Mouse (Mus musculus) adrenal gland (tissue): Measurements from ENCODE around the gene Rest.

Experiments
- intact Hi-C: fragments of 180-260 bp; cut with DNase I; formaldehyde crosslinking; loops from one replicate; pipeline ENCODE4 v1.15.1; 2025

Rest gene

DNA sequence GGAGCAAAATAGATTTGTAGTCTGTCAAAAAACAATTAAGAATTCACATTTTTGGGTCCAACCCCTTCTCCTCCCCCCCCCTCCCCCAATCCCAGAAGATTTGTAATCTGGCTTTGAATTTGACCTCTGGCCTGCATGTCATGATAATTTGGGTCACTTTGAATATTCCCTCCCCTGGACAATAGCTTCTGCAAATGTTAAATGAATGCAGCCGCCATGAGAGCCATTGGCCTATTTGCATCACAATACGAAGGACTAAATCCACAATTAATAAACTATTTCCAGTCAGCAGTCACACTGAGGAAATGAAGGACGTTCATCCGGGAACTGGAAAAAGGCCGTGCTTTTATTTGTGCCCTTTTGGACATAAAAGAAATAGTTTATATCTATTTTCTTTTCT, 3.2 kb upstream of the Rest start:
- intact Hi-C loops = no loop called here

DNA sequence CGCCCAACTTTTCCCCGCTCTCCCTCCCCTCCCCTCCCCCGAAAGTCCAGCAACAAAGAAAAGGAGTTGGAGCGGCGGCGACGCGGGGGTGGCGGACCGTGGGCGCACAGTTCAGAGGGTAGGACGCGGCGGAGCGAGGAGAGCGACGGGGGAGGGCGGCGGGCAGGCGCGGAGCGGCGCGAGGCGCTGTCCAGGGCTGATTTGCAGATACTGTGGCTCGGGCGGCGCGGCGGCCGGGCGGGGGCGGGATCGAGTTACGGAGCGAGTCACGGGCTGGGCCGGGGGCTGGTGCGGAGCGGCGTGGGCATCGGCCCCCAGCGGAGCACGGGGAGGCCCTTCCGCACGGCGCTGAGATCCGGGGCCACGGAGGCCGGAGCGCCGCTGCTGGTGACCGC, 377 bp downstream of the Rest start:
- intact Hi-C loops = no loop called here

DNA sequence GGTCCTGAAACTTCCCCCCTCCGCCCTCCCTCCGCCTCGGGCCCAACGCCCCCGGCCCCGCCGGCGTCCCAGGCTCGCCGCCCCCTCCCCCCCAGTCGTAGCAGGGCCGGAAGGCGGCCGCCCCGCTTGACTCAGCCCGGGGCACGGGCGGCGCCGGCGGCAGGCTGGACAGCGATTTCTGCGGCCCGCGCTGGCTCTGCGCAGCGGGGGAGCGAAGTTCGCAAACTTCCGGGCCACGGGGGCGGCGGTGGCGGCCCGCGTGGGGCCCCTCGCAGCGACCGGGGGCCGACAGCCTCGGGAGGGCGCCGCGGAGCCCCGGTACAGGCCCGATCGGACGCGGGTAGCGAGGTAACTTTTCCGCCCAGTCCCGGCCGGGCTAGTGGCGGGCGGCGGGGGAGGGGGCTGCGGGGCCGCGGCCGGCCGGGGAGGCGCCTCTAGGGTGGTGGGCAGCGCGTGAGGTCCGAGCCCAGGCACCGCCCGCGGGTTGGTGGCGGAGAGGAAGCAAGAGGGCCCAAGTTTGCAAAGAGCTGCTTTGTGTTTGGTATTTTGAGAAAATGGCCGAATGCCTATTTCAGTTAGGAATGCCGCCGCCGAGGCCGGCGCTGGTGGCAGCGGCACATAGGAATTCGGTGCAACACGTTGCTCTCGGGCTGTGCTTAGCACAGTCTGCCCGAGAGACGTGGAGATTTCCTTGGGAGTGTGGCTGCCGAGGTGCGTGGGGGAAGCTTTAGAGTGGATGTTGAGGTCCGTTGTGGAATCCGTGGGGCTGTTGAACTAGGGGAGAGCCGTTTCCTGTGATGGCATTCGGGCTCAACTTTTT, 985 bp downstream of the Rest start:
- intact Hi-C loops = no loop called here

DNA sequence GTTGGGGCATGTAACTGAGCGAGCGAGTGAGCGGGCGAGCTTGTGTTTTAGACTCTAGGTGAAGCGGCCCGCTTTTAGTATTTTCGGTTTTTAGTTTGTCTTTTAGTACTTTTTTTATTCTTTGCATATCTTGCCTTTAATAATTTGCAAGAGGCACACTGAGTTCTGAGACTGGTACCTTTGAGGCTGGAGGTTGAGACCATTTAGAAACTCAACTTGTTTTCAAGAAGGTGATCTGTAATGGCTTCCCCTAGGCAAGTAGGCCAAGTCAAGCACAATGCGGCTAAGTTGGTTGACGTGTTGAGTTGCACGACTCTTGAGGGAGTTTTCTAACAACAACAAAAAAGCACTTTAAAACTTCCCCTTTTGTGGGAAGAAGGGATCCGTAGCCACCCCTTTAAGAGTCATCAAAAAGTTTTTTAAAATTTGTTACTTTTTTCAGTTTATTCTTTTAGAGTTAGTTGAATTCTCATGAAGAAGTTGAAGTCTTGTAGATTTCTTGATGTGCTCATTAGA, 1.7 kb downstream of the Rest start:
- intact Hi-C loops = no loop called here

DNA sequence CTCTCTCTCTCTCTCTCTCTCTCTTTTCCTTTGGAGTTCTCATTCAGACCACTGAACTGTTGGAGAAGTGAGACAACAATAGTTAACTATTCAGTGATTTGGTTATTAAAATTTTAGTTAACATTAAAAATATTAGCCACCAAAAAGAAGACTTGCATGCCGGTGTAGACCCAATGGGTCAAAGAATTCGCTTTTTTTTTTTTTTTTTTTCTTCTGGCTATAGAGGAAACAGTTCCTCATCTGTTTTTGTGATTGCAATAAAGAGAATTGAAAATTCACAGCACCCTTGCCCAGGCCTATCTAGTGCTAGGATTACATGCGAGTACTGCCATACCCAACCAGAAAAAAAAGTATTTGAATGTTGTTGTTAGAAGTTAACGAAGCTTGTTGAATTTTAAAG, 2.1 kb downstream of the Rest start:
- intact Hi-C loops = no loop called here

DNA sequence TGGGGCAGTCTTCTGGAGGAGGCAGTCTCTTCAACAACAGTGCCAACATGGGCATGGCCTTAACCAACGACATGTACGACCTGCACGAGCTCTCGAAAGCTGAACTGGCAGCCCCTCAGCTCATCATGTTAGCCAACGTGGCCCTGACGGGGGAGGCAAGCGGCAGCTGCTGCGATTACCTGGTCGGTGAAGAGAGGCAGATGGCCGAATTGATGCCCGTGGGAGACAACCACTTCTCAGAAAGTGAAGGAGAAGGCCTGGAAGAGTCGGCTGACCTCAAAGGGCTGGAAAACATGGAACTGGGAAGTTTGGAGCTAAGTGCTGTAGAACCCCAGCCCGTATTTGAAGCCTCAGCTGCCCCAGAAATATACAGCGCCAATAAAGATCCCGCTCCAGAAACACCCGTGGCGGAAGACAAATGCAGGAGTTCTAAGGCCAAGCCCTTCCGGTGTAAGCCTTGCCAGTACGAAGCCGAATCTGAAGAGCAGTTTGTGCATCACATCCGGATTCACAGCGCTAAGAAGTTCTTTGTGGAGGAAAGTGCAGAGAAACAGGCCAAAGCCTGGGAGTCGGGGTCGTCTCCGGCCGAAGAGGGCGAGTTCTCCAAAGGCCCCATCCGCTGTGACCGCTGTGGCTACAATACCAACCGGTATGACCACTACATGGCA, 2.8 kb downstream of the Rest start:
- intact Hi-C loops = no loop called here

DNA sequence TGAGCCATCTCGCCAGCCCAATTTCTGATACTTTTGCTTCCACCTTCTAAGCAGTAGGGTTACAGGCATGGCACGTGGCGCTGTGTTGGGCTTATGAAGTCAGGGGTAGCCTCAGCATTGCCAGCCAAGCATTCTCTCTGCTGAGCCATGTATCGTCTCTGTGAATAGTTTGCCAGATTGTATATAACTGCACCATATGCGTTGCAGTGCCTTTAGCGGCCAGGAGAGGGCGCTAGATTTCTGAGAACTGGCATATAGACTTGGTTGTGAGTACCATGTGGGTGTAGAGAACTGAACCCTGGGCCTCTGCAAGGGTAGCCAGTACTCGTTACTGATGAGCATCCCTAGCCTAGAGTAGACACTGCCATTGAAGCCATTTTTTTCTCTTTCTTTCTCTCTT, 4.1 kb downstream of the Rest start:
- intact Hi-C loops = no loop called here

DNA sequence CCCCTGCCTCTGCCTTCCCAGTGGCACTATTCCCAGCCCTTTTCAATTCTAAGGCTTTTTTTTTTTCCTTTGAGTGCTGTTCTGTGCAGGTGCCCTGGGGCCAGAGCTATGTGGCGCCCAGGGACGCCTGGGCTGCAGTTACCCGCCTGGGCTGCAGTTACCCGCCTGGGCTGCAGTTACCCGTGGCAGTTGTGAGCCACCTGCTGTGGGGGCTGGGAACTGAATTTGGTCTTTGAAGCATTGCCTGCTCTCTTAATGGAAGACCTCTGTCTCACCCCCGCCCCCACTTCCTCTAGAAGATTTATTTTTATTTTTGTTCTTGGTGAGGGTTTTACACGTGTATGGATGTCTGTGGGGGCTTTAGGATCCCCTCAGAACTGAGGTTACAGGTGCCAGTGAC, 7.9 kb downstream of the Rest start:
- intact Hi-C loops = loop anchor here (5.0 kb wide), 1 partner anchor 34 kb away; no protein-coding TSS in a partner anchor

DNA sequence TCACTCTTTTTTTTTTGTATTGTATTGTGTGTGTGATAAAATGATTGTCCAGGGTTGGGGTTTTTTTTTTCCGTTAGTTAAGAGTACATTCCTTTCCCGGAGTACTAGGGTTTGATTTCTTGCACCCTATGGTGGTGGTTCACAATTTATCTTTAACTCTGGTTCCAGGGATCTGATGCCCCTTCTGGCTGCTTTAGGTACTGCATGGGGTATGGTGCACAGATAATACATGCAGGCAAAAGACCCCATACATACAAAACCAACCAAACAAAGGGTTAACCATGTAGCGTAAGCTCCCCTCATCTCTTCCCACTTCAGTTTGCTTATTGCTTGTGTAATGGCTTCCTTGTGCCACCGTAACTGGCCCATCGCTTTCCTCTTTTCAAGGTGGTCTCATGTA, 10.7 kb downstream of the Rest start:
- intact Hi-C loops = no loop called here

DNA sequence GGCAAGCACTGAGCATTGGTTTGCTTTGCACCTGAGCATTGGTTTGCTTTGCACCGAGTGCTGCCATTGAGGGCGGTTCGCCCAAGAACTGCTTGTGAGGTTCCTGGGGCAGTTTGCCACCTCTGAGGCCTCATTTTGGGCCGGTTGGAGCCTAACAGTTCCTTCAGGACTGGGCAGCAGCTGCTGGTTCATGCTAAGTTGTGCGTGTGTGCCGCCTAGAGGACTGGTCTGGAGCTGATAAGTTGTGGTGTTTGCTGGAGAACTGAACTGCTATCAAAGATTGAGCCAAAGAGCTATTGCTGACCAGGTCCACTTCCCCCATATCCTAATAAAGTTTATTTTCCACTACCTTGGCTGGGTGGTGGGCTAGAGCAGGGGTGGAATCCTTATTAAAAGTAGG, 11.9 kb downstream of the Rest start:
- intact Hi-C loops = no loop called here

DNA sequence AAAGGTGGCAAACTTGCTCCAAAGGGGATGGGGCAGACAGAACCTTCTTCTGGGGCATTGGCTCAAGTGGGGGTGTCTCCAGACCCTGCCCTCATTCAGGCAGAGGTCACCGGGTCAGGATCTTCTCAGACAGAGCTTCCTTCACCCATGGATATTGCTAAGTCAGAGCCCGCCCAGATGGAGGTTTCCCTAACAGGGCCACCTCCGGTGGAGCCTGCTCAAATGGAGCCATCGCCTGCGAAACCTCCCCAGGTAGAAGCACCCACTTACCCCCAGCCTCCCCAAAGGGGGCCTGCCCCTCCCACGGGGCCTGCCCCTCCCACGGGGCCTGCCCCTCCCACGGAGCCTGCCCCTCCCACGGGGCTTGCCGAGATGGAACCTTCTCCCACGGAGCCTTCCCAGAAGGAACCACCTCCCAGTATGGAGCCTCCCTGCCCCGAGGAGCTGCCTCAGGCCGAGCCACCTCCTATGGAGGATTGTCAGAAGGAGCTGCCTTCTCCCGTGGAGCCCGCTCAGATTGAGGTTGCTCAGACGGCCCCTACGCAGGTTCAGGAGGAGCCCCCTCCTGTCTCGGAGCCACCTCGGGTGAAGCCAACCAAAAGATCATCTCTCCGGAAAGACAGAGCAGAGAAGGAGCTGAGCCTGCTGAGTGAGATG, 16.4 kb downstream of the Rest start:
- intact Hi-C loops = no loop called here

DNA sequence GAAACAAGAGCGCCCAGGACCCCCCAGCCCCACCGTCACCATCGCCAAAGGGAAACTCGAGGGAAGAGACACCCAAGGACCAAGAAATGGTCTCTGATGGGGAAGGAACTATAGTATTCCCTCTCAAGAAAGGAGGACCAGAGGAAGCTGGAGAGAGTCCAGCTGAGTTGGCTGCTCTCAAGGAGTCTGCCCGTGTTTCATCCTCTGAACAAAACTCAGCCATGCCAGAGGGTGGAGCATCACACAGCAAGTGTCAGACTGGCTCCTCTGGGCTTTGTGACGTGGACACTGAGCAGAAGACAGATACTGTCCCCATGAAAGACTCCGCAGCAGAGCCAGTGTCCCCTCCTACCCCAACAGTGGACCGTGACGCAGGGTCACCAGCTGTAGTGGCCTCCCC, 17.0 kb downstream of the Rest start:
- intact Hi-C loops = no loop called here

DNA sequence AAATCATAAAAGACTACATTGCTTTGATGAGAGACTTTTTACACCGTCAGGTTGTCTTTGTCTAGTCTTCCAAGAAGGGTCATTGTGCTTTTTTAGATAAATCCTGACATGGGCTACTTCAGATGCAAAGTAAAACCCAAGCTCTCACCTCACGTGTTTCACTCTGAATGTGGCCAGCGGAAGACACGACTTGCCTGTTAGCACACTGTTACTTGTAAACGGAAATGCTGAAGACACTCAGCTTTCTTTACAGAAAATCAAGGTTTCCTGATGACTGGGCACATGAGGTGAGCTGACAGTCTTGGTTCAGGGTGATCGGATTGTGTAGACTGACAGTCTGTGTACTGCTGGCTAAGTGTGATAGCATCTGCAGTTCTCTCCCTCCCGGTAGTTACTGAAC, 20.4 kb downstream of the Rest start:
- intact Hi-C loops = no loop called here

DNA sequence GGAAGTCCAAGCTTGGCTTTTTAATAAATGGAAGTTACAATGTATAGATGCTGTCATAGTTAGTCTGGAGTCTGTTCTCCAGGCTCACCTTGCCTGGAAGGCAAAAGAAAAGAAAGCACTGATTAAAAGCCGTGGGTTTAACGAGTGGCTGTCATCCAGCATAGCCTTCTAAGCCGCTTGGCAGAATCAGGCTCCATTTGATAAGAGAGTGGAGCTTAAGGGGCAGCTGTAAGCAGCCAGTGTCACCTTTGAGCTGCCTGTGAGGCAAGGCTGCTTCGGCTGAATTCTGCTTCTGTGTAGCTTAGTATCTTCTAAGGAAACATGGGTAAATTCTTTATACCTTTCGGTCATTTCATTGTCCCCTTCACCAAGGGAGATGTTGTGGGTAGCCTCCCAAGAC, 21.6 kb downstream of the Rest start:
- intact Hi-C loops = no loop called here

DNA sequence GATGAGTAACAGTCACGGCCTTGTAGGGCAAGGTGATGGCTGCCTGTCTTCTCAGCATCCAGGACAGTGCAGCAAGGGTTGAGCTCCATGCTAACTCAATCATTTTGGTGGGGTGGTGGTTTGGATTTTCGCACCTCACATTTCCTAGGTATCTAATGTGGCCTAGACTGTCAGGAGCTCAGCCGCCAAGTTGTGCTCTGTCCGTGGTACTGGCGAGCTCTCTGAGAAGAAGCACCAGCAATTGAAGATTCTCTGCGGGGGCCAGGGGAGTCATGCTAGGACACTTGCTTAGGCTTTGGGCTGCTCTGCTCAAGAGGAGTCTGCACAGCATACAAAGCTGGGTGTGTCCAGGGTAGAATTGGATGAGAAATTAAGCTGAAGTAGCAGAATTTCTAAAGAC, 22.6 kb downstream of the Rest start:
- intact Hi-C loops = no loop called here

DNA sequence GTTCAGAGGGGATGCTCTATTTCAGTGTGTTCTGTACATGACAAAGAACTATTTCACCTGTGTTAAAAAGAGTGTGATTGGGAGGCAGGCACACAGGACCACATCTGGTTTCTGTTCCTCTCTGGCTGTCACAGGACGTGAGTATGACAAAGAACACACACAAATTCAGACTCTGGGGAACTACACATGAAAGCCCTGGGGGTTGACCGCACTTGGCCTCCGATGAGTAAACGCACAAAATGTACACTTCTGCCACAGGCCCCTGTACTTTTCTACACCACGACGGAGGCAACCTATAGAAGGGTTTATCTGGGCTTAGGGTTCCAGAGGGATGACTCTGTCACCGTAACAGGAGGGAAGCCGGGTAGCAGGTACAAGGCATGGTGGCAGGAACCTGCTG, 24.4 kb downstream of the Rest start:
- intact Hi-C loops = no loop called here

DNA sequence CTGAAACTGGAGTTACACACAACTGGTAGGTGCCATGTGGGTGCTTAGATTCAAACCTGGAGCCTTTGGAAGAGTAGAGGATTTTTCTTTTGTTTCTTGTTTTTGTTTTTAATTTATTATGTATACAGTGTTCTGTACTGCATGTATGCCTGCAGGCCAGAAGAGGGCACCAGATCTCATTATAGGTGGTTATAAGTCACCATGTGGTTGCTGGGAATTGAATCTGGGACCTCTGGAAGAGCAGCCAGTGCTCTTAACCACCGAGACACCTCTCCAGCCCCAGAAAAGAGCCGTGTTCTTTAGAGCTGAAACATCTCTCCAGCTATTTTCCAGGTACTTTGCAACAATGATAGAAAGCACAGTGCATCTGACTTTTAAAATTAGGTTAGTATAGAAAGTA, 25.3 kb downstream of the Rest start:
- intact Hi-C loops = no loop called here

DNA sequence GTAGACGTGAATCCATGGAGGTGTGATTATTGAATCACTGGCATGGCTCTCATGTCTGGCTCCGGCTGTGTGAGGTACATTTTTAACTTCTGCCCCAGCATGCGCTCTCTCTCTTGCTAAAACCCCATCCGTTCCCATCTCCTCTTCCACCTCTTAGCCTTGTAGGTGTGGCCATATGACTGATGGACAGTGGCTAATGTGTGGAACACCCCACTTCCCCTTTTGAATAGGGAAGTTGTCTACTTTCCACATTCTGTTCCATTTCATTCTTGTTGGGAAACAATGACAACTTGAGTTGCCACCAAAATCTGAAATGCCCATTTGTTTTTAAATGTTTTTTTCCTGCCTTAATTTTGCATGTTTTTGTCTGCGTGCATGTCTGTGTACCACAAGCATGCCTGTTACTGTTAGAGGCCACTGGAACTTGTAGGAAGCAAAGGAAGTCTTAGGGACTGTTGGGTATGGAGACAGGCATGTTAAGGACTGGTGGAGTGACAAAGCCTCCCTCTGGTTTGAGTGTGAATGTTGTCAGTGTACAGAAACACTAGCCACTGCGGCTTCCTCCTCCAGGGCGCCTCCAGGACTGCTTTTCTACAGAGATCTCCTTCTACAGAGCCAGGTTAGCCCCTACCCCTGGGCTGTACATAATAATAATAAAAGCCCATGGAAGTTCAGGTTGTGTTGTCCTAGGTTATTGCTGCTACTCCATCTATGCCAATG, 27.7 kb downstream of the Rest start:
- intact Hi-C loops = no loop called here

DNA sequence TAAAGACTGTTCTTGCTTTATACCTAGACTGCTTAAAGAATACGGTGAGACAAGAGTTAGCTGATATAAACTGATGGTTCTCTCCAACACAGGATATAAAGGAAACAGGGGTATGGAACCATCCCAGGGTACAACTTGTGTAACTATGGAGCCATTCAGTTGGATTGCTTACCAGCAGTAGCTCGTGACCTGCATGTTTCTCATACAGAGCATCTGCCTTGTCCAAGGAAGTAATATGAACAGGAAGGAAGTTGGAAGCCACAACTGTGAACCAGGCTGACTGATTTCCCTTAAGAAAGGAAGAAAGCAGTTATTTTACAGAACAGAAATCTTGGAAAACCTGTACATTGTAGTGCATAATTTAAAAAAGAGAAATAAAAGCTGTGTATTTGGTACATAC, 34.2 kb downstream of the Rest start:
- intact Hi-C loops = no loop called here

DNA sequence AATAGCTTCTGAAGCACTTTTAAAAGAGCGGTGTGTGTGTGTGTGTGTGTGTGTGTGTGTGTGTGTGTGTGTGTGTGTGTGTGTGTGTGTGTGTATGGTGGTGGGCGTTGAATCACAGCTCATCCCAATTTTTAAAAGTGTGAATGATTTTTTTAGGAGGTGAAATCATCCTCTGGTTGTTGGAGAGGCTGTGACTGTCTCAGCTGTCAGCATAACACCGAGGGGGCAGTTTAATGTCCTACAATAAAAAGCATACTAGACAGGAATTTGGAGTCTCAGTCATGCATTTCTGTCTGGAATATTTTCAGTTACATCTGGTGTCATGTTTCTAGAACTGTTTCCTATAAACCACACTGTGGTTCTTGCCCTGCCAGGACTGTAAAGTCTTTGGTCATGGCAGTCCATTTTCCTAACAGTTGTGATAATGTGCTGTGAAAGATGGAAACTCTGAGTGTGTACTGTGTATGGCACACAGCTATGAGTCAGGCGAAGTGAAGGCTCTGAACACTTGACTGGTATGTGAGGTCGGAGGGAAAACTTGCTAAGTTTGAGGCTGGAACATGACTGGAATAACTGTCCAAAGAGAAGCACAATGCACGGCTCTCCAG, 36.1 kb downstream of the Rest start:
- intact Hi-C loops = no loop called here
